Mouse (Mus musculus) kidney, postnatal 0 days (tissue): ENCODE results near the gene Dnph1. TPM values are rescaled to one million over a fixed set of nuclear protein-coding genes. Genes with fewer than 3 reads are reported as not detected.
A peak's percentile ranks its signal among the peaks of the same experiment; 100 is the strongest.

Experiments
- ATAC-seq: fragments of 200-750 bp; cut with Nextera tagmentation; replicated peaks from 2 replicates; pipeline ENCODE4 v1.8.0; 2017; ENCODE audit warnings: low read depth, moderate number of reproducible peaks, moderate TSS enrichment, moderate library complexity; ENCODE audit not compliant: low FRiP score
- DNase-seq: peaks from one replicate; pipeline ENCODE4 v3.0.0-alpha.2; 2016; ENCODE audit warnings: low spot score
- H3K27ac ChIP-seq: fragments of 300-500 bp; sonication (generic); 2 replicates; pipeline ENCODE4 v1.5.1; 2014; ENCODE audit warnings: mild to moderate bottlenecking
- H3K27me3 ChIP-seq: fragments of 300-500 bp; sonication (generic); 2 replicates; pipeline ENCODE4 v1.6.1; 2014; ENCODE audit warnings: low read length, mixed read lengths; ENCODE audit not compliant: insufficient read depth
- H3K36me3 ChIP-seq: fragments of 300-500 bp; sonication (generic); 2 replicates; pipeline ENCODE4 v1.6.1; 2014; ENCODE audit warnings: low read length, mixed read lengths; ENCODE audit not compliant: insufficient read depth
- H3K4me1 ChIP-seq: fragments of 300-500 bp; sonication (generic); replicated peaks from 2 replicates; pipeline ENCODE4 v1.6.1; 2014; ENCODE audit warnings: antibody characterized with exemption, low read length, mixed read lengths; ENCODE audit not compliant: insufficient read depth
- H3K4me2 ChIP-seq: fragments of 300-500 bp; sonication (generic); 2 replicates; pipeline ENCODE4 v1.6.1; 2014; ENCODE audit warnings: mild to moderate bottlenecking, low read length, moderate library complexity, mixed read lengths
- H3K4me3 ChIP-seq: fragments of 300-500 bp; sonication (generic); replicated peaks from 2 replicates; pipeline ENCODE4 v1.5.1; 2014; ENCODE audit warnings: low read depth, low read length
- H3K9ac ChIP-seq: fragments of 300-500 bp; sonication (generic); 2 replicates; pipeline ENCODE4 v1.6.1; 2014; ENCODE audit warnings: low read depth, low read length
- H3K9me3 ChIP-seq: fragments of 300-500 bp; sonication (generic); replicated peaks from 2 replicates; pipeline ENCODE4 v1.6.1; 2016; ENCODE audit warnings: low read length, inconsistent platforms, mixed read lengths
- CTCF ChIP-seq: IDR thresholded peaks from 2 replicates; pipeline ENCODE4 v1.5.1; 2016; ENCODE audit warnings: antibody characterized with exemption, low read depth, mild to moderate bottlenecking, moderate library complexity
- WGBS: fragments of 180-500 bp; shearing (Covaris S2); extraction: QIAGEN DNeasy Blood & Tissue Kit; methylation state at CpG from one replicate; pipeline ENCODE4 v1.1.7; 2014; 5-methylcytosine and 5-hydroxymethylcytosine counted together
- polyA plus RNA-seq: library from polyadenylated mRNA; unstranded; fragments of >200 nt; fragmentation: Nextera tagmentation; extraction: Ambion mirVana; gene quantifications from 2 replicates; pipeline ENCODE4 v1.2.1, GENCODE M21; 2015

Gene Dnph1
- polyA plus RNA-seq, 1 experiment from 2014 or later, result 31.8 TPM

- Histone ChIP-seq H3K27ac (no peak overlapping the region), H3K4me2 (no peak overlapping the region), H3K27me3 (no peaks in the 10 kb centered on the region), H3K36me3 (no peaks in the 10 kb centered on the region), H3K4me3 (no peak overlapping the region), H3K9ac (no peak overlapping the region), H3K9me3 (no peaks in the 10 kb centered on the region), H3K4me1 (no peaks in the 10 kb centered on the region)
- TF ChIP-seq CTCF, result no peak
- 40% methylated on average over 15 of the region's 15 CpGs for WGBS
- DNase-seq (no peak), ATAC-seq (peak; percentile 29; the same call in 1 of the 2 replicates)
These were observed 19.2 kb upstream of the Dnph1 start for GRCm38 (mm10) chr17:46477286-46477685.

GRCm38 (mm10) chr17:46483561-46484001, 12.9 kb upstream of the Dnph1 start:
- H3K4me2 ChIP-seq, result peak overlapping the region; percentile 60
- no peaks in the 10 kb centered on the region for H3K9me3 ChIP-seq
- TF ChIP-seq CTCF, result no peak
- DNase-seq (peak; percentile 62), ATAC-seq (peak; percentile 59)
- H3K9ac ChIP-seq, result no peak overlapping the region; the same call in 1 of the 2 replicates
- H3K4me1 ChIP-seq, result peaks cover 7% of the 10 kb centered on the region
- WGBS, result 1% methylated on average over 16 of the region's 16 CpGs
- peaks cover 25% of the 10 kb centered on the region for H3K27me3 ChIP-seq
- H3K4me3 ChIP-seq, result peak overlapping the region; percentile 26
- H3K36me3 ChIP-seq, result no peaks in the 10 kb centered on the region
- H3K27ac ChIP-seq, result peak overlapping the region; percentile 37; the same call in 1 of the 2 replicates

- H3K4me1 ChIP-seq, result peaks cover 7% of the 10 kb centered on the region
- peak overlapping the region; percentile 26 for H3K4me3 ChIP-seq
- no peak for TF ChIP-seq CTCF
- no peaks in the 10 kb centered on the region for H3K36me3 ChIP-seq
- DNase-seq (peak; percentile 37), ATAC-seq (peak; percentile 71)
- WGBS, result 0% methylated on average over 13 of the region's 13 CpGs
- H3K27me3 ChIP-seq, result peaks cover 27% of the 10 kb centered on the region
- peak overlapping the region; percentile 60 for H3K4me2 ChIP-seq
- H3K27ac ChIP-seq, result peak overlapping the region; percentile 37
- no peaks in the 10 kb centered on the region for H3K9me3 ChIP-seq
- H3K9ac ChIP-seq, result peak overlapping the region; percentile 28; the same call in 1 of the 2 replicates
These were observed 12.5 kb upstream of the Dnph1 start for GRCm38 (mm10) chr17:46484021-46484431.

- peak overlapping the region; percentile 26; the same call in 1 of the 2 replicates for H3K4me3 ChIP-seq
These were observed 12.0 kb upstream of the Dnph1 start for GRCm38 (mm10) chr17:46484461-46484875.

GRCm38 (mm10) chr17:46486995-46487394, 9.5 kb upstream of the Dnph1 start:
- Histone ChIP-seq H3K9ac (0 out of 2 replicates have a peak overlapping the region, but pooled peaks have one; percentile 23), H3K4me2 (peak overlapping the region; percentile 49)
- ATAC-seq, result no peak

More at GRCm38 (mm10) chr17:46484461-46484875, 12.0 kb upstream of the Dnph1 start:
- peak overlapping the region; percentile 37; the same call in 1 of the 2 replicates for H3K27ac ChIP-seq
- peak; percentile 33; the same call in 1 of the 2 replicates for ATAC-seq
- H3K9ac ChIP-seq, result 0 out of 2 replicates have a peak overlapping the region, but pooled peaks have one; percentile 28
- H3K4me2 ChIP-seq, result peak overlapping the region; percentile 60
- WGBS, result 15% methylated on average over 6 of the region's 6 CpGs
- H3K4me1 ChIP-seq, result peaks cover 7% of the 10 kb centered on the region
- H3K36me3 ChIP-seq, result no peaks in the 10 kb centered on the region
- peaks cover 27% of the 10 kb centered on the region for H3K27me3 ChIP-seq
- no peak for DNase-seq
- no peaks in the 10 kb centered on the region for H3K9me3 ChIP-seq
- peak; percentile 24; the same call in 1 of the 2 replicates for TF ChIP-seq CTCF

GRCm38 (mm10) chr17:46487431-46487830, 9.1 kb upstream of the Dnph1 start, which contains the start of gene Ttbk1:
Gene Ttbk1, minus strand, starts transcription at chr17:46487675.
- Histone ChIP-seq H3K4me2 (peak within 1 kb of the TSS; percentile 49), H3K27ac (no peak within 1 kb of the TSS), H3K9me3 (no peaks in the 10 kb centered on the region), H3K9ac (0 out of 2 replicates have a peak within 1 kb of the TSS, but pooled peaks have one; percentile 23), H3K4me3 (peak within 1 kb of the TSS; percentile 24), H3K4me1 (peaks cover 7% of the 10 kb centered on the region), H3K36me3 (no peaks in the 10 kb centered on the region), H3K27me3 (peaks cover 27% of the 10 kb centered on the region)
- no peak for TF ChIP-seq CTCF
- 0 out of 2 replicates have a peak, but pooled peaks have one; percentile 31 for ATAC-seq
- no peak for DNase-seq
- 3% methylated on average over 24 of the region's 49 CpGs for WGBS

More at GRCm38 (mm10) chr17:46486995-46487394, 9.5 kb upstream of the Dnph1 start:
- WGBS, result 6% methylated on average over 8 of the region's 22 CpGs
- Histone ChIP-seq H3K9me3 (no peaks in the 10 kb centered on the region), H3K27ac (no peak overlapping the region), H3K27me3 (peaks cover 27% of the 10 kb centered on the region), H3K36me3 (no peaks in the 10 kb centered on the region), H3K4me1 (peaks cover 7% of the 10 kb centered on the region), H3K4me3 (peak overlapping the region; percentile 24)
- no peak for TF ChIP-seq CTCF
- no peak for DNase-seq
